Mouse (Mus musculus): ENCODE results near the gene Fbxw9.
A peak's percentile ranks its signal among the peaks of the same experiment; 100 is the strongest.
"Not testable (repeated sequence)": the region's sequence is repeated elsewhere in the genome, so short reads cannot be mapped to it uniquely, and the experiment has no call there.

Fbxw9 gene

GRCm38 (mm10) chr8:85037366-85037680 lies 22.5 kb upstream of the Fbxw9 start:
- peak; percentile 72 for DNase-seq (ENCODE audit: low spot score)

DNA sequence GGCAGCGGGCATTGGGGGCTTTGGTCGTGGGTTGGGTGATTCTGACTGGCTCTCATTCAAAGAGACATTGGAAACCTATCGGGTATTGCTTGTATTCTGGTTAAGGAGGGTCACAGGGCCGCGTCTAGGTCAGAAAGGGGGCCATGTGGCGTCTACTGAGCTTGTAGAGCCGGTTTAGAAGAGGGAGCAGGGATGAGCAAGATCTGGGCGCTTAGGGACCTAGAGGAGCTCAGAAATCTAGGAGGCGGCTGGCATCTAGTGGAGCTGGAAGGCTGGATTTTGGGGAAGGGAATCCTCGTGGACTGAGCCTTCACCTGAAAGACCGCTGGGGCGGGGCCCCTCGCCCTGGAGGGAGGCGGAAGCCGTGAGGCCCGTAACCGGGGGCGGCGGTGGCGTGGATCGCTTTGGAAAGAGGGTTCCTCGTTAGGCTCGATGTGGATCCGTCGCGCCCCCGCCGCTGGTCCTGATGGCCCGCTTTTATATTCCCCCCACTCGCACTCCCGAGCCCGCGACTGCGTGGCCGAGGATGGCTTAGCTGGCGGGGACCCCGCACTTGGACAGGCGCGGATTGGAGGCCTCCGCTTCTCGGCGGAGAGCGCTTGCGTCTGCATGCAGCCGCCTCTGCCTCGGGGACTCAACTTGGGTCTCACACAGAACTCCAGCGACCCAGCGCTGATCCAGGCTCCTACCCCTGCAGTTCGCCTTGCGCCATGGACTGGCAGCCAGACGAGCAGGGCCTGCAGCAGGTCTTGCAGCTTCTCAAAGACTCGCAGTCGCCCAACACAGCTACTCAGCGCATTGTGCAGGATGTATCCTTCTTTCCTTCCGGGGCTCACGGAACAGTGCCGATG lies 21.9 kb upstream of the Fbxw9 start:
- peak; percentile 68 for DNase-seq (ENCODE audit: low spot score)

DNA sequence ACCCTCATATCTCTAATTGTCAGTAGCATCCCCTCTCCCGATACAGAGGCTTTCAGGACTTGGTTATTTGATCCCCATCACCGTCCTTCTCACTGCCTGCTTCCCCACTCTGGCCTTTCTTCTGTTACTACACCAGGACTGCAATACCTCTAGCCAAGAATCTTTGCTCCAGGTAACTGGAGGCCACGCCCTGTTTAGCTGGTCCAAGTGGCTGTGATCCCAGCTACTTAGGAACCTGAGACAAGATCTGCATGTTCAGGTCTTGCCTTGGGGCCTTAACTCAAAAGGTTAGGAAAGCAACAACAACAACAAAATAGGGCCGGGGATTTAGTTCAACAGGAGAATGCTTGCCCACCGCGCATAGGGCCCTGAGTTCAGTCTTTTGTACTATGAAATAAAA lies 16.2 kb upstream of the Fbxw9 start:
- DNase-seq (ENCODE audit: low spot score) = no peak

DNA sequence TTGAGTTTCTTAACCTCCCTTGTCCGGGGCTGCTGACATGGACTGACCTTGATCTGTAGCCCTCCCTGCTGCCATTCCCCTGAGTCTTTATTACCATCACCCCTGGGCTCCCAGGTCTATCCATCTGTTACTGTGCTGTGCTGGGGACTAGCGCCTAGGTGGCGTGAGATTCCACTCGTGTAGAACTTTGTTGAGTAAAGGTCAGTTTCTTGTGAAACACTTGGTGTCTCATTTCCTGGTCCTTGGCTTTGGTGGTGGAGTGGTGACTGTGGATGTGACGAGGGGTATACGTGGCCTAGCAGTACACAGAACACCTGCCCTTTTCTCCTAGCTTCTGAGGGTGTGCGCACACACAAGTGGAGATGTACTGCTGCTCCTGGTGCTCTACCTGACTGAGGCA lies 2.5 kb upstream of the Fbxw9 start:
- no peak for DNase-seq (ENCODE audit: low spot score)

DNA sequence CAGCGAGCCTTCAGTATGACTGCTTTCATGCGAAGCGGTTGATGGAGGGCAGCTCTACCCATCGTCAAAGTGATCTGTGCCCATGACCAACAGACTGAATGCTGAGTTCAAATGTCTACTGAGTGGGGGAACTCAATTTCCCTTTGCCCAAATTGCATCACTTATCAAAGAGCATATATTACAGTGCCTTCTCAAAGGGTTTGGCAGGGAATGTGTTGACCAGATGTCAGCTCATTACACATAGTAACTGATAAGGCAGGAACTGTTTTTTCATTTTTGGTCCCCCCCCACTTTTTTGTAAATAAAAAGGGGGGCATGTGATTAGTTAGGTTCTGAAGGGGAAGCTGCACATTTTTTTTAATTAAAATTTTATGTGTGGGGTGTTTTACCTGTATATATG lies 2.7 kb downstream of the Fbxw9 start:
- no peak for DNase-seq (ENCODE audit: low spot score)

DNA sequence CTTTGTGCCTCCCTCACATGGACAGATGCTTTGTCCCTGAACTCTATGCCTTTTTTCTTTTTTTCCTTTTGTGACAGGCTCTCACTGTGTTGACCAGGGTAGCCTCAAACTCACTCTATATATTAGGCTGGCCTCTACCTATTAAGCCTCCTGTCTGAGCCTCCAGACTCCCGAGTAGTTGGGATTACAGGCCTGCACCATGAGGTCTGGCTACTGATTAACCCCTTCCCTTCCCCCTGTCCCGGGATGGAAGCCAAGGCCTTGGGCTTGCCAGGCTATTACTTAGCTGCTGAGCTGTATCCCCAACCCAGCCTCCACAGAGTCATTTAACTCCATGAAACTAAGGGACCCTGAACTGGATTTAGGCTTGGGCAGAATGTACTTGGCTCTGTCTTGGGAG lies 5.4 kb downstream of the Fbxw9 start:
- no peak for DNase-seq (ENCODE audit: low spot score)

- no peak for DNase-seq (ENCODE audit: low spot score)
Measured at GRCm38 (mm10) chr8:85067155-85067554, 7.3 kb downstream of the Fbxw9 start.

- DNase-seq (ENCODE audit: low spot score) = no peak
Measured at GRCm38 (mm10) chr8:85067982-85068381, 8.1 kb downstream of the Fbxw9 start, which contains the start of gene Gm5741. Gene Gm5741, minus strand, starts transcription at chr8:85067982.

GRCm38 (mm10) chr8:85071041-85071440 lies 11.2 kb downstream of the Fbxw9 start:
- peak; percentile 23 for DNase-seq (ENCODE audit: low spot score)

DNA sequence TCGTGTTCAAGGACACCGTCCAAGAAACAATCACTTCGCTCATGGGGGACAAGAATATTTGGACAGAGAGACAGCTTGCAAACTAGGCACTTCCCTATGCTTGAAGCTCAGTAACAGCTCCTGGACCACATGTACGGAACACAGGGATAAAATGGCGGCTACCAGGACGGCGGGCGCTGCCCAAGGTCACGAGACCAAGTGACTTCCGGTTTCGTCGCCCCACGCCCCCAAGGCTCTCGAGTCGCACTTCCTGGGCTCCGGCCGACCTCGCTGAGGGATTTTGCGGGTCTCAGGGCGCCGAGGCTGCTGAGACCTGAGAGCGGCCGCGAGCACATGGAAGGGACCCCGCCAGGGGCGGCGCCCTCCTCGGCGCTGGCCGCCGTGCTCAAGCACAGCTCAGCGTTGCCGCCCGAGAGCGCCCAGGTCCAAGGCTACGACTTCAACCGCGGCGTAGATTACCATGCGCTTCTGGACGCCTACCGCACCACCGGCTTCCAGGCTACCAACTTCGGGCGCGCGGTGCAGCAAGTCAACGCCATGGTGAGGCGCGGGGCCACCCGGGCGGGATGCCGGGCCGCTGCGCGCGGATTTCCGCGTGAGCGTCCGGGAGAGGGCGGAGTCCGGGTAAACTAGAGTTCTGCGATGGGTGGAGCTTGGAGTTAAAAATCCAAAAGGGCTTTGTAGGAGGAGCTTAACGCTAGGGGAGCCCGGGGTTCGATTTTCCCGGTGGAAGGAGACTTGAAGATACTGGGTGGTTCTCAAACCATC lies 11.8 kb downstream of the Fbxw9 start, which contains the start of gene Dhps:
Dhps (plus strand) TSS at position 244 of the 768 bp plus-strand sequence.
- DNase-seq (ENCODE audit: low spot score) = peak; percentile 98

- DNase-seq (ENCODE audit: low spot score) = no peak
Measured at GRCm38 (mm10) chr8:85072364-85072929, 12.6 kb downstream of the Fbxw9 start.

DNA sequence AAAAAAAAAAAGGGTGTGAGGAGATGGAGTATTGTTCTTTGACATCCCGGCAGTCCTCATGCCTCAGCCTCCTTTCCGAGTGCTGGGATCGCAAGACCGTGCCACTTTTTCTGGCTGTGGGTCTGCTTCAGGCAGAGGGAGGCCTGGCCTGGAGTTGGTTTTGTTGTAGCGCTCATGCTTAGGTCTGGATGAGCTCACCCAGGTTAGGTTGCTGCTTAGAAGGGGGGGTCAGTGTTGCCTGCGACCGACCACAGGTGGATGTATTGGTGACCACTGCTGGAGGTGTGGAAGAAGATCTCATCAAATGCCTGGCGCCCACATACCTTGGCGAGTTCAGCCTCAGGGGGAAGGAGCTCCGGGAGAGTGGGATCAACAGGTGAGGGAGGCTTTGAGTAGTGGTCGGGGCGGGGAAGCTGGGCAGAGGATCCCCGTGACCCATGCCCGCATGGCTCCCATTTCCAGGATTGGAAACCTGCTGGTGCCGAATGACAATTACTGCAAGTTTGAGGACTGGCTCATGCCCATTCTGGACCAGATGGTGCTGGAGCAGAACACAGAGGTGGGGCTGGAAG lies 13.3 kb downstream of the Fbxw9 start:
- DNase-seq (ENCODE audit: low spot score) = no peak

DNA sequence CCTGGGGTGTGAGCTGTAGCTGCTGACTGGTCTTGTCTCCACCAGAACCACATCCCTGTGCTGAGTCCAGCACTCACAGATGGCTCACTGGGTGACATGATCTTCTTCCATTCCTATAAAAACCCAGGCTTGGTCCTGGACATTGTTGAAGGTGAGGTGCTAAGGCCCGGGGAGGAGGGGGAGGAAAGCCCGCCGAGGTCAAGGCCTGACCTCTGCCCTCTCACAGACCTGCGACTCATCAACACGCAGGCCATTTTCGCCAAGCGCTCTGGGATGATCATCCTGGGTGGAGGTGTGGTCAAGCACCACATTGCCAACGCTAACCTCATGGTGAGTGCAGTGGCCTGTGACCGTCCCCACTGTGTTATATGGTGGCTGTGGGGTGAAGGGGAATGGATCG lies 14.3 kb downstream of the Fbxw9 start:
- no peak for DNase-seq (ENCODE audit: low spot score)

GRCm38 (mm10) chr8:85074617-85075016 lies 14.8 kb downstream of the Fbxw9 start:
- no peak for DNase-seq (ENCODE audit: low spot score)

- peak; percentile 64 for DNase-seq (ENCODE audit: low spot score)
Measured at GRCm38 (mm10) chr8:85076001-85076400, 16.1 kb downstream of the Fbxw9 start.

DNA sequence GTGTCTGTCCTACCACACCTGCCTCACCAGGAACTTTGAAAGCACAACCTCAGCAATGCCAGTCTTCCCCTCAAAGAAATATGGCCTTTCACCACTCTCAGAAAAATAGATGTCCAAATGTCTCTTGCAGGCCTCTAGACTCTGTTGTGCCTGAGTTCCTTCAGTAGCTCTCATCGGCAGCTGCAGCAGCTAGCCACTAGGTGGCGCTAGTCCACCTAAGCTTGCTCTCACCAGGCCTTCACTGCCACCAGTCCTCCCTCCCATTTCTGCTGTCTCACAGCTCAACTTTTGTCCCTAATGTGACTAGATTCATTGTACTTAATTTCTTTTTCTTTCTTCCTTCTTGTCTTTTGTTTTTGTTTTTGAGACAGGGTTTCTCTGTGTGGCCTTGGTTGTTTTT lies 17.1 kb downstream of the Fbxw9 start:
- DNase-seq (ENCODE audit: low spot score) = peak; percentile 94

DNA sequence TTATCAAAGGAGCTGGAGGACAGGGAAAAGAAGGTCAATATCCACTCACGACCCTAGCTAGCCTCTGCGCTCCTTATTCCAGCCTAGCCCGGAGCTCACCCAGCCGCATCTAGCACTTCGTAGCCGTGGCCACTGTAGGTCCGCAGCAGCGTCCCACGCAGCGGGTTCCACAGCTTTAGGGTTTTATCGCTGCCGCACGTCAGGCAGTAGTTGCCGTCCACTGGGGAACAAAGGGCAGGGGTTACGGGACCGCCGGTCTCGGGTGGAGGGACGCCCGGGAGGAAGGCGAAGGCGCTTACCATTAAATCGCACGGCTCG lies 20.3 kb downstream of the Fbxw9 start:
- DNase-seq (ENCODE audit: low spot score) = peak; percentile 22

DNA sequence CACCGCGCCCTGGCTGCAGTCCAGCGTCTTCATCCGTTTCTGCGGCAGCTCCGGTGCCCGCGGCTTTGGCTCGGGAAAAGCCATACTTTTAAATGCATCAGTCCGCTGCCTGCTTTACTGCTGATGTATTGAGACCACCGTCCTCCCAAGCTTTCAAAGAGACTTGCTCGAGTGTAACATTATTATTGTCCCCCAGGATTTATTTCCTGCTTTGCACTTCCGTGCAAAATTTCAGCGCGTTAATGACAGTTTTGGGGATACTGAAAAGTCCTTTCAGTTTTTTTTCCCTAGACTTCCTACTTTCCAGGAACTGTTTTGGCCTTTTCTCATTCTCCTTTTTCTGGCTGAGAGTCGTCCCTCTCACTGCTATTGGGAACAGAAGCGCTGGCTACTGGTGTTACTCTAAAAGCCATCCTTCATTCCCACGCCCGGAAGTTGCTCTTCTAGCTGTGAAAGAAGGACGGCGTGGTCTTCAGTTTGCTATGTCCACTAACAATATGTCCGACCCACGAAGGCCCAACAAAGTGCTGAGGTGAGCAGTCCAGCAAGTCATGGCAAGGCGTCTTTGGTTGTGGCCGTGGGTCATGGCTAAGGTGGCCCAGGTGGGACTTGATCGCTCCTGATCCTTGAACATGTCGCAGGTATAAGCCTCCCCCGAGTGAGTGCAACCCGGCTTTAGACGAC lies 20.8 kb downstream of the Fbxw9 start, which contains the start of gene Wdr83os:
Wdr83os (plus strand) TSS at position 209 of the 684 bp plus-strand sequence.
- peak; percentile 73 for DNase-seq (ENCODE audit: low spot score)

DNA sequence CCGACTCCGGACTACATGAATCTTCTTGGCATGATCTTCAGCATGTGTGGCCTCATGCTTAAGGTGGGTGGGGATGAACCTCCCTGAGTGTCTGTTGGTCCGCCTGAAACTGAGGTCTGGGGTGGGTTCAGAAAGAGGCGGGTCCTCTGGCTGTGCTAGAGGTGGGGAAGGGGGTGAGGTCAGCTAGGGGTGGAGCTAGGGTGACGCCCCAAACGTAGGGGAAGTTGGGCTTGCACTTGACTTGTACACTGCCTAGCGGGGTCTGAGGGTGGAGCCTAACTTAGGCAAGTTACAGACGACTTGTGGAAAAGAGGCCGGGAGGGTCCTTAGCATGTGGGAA lies 21.3 kb downstream of the Fbxw9 start, which contains the start of gene Wdr83:
Wdr83 (minus strand) TSS at position 91 of the 340 bp plus-strand sequence.
- DNase-seq (ENCODE audit: low spot score) = peak; percentile 79

- DNase-seq (ENCODE audit: low spot score) = not testable (repeated sequence)
Measured at GRCm38 (mm10) chr8:85082169-85082568, 22.3 kb downstream of the Fbxw9 start.

GRCm38 (mm10) chr8:85083108-85083813 lies 23.4 kb downstream of the Fbxw9 start, which contains the start of gene Man2b1:
Gene Man2b1, plus strand, starts transcription at chr8:85083270.
- DNase-seq (ENCODE audit: low spot score) = peak; percentile 85

Data from embryo, embryonic 10 days (tissue).